17 mouse cellular contexts compared by ENCODE assay signal in the genomic region with DNA sequence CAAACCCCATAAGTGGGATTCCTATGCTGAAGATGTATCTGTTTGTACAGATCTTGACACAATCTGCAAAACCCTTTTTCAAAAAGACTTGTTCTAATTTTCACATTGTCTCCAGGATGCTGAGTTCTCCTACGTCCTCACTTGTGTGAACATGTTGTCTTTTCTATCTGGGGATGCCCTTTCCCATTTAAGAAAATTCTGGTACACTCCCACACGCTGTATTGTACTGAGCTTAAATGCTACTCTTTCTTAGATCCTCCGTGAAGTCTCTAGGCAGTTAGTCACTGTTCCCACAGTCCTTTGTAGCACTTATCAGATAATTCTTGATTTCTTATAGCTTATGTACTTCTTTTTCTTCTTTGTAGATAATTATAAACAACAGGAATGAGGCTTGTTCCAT.
DNase-seq lines count a peak whose midpoint lies in the region; ATAC-seq lines count a peak whose summit lies in the region.
"Had no signal": no experiment of that assay in that cellular context is flagged by ENCODE, and none has a peak within 500 bp of the region (broad histone marks: within the 10 kb centered on the region; RNA-seq: fewer than 3 reads in every experiment).

No protein-coding gene starts in this region.

- intact Hi-C loops in left cerebral cortex, postnatal 10 days (cut with DNase I) = no loop called here
- intact Hi-C loops in left cerebral cortex, postnatal 14 days (cut with DNase I) = loop anchor here (10.0 kb wide), 1 partner anchor 440 kb away; no protein-coding TSS in a partner anchor

- peak; percentile 33 to 52 for DNase-seq in frontal cortex, postnatal 36 days (ENCODE audit: low spot score in 2 of 2)
- DNase-seq in frontal cortex, postnatal 25 days (ENCODE audit: low spot score in 2 of 2) = no peak
- peak; percentile 37 to 40 for DNase-seq in left cerebral cortex, adult 18-20 months (ENCODE audit: low spot score in 2 of 2)
- DNase-seq in left cerebral cortex, postnatal 10 days (ENCODE audit: extremely low spot score in 1 of 2, low spot score in 2 of 2) = no peak
- peak; percentile 85 for DNase-seq in brain, adult 2 months (ENCODE audit: low read depth, low spot score)
- peak; percentile 28 to 72 for DNase-seq in left cerebral cortex, postnatal 14 days (ENCODE audit: low spot score in 2 of 2)
- DNase-seq: adrenal gland, adult 2 months; adrenal gland, postnatal 25 days; cerebellum, adult 2 months; cerebellum, postnatal 10 days; embryo, embryonic 11 days; gastrocnemius, postnatal 10 days; heart, adult 18-20 months; heart, postnatal 14 days had no signal

- no peak for ATAC-seq in CD4-positive, CD25-positive, alpha-beta regulatory T cell, adult 4 months
- ATAC-seq: forebrain, embryonic 14.5 days; hindbrain, postnatal 0 days had no signal

Comparison
In these comparisons a context has a peak if more than half of its experiments do, and no peak if none do; other contexts are left out.
1. DNase-seq: peak in frontal cortex, postnatal 36 days (2 of 2), left cerebral cortex, adult 18-20 months (2 of 2), brain, adult 2 months (single experiment) and left cerebral cortex, postnatal 14 days (2 of 2); none in frontal cortex, postnatal 25 days (0 of 2) and left cerebral cortex, postnatal 10 days (0 of 2).